Mouse (Mus musculus) kidney, adult 2 months (tissue): Measurements from ENCODE around the gene Emc9.

ENCODE experiments used
- CTCF ChIP-seq: fragments of 200-500 bp; conservative IDR thresholded peaks from 2 replicates; pipeline ENCODE4 v1.5.1; 2011; ENCODE audit warnings: low read depth, mild to moderate bottlenecking, control low read depth, low read length, moderate library complexity, mixed read lengths; ENCODE audit not compliant: insufficient read depth, insufficient read length
- POLR2A ChIP-seq: fragments of 200-500 bp; IDR thresholded peaks from one replicate; pipeline ENCODE4 v1.6.1; 2011; ENCODE audit warnings: low read depth, low read length, control low read depth

GRCm38 (mm10) chr14:55589271-55589670 is 4.2 kb upstream of the Emc9 start:
- TF ChIP-seq CTCF (no peak), POLR2A (no peak)
